Mouse (Mus musculus): ENCODE measurements at regions not wholly inside any gene's neighbourhood (a gene's known extent, or its start where the extent isn't known, plus 50 kb on each side); places are given as distances from the start of the nearest gene placed in this dataset.

GRCm38 (mm10) chr14:102497179-102497578 lies 485.3 kb downstream of the Kctd12 start:
- TF ChIP-seq CTCF (IDR thresholded peaks at IDR 0.05; ENCODE audit: borderline replicate concordance, insufficient read depth, low read depth, low read length) (no peak), POLR2A (IDR thresholded peaks at IDR 0.05; ENCODE audit: borderline replicate concordance, insufficient read depth, low read length) (no peak)

All from cerebellum, adult 2 months (tissue).